Mouse (Mus musculus) kidney, adult 18-20 months (tissue): Measurements from ENCODE around the gene Olfr46.
"Not testable (repeated sequence)": the region's sequence is repeated elsewhere in the genome, so short reads cannot be mapped to it uniquely, and the experiment has no call there.

ENCODE experiments used
- DNase-seq: peaks from one replicate; pipeline ENCODE4 v3.0.0; 2021

Olfr46 gene

GRCm38 (mm10) chr7:140600969-140601368 is at the start of gene Olfr46:
Olfr46 (plus strand) TSS chr7:140601269.
- DNase-seq, result not testable (repeated sequence)

- no peak for DNase-seq
Measured at GRCm38 (mm10) chr7:140567586-140567985, 33.5 kb upstream of the Olfr46 start, which contains the start of gene Olfr538. Olfr538 (plus strand) TSS chr7:140567886.

GRCm38 (mm10) chr7:140628670-140629069 is 27.6 kb downstream of the Olfr46 start, which contains the start of gene Olfr61:
Olfr61 (plus strand) TSS chr7:140628970.
- not testable (repeated sequence) for DNase-seq

DNA sequence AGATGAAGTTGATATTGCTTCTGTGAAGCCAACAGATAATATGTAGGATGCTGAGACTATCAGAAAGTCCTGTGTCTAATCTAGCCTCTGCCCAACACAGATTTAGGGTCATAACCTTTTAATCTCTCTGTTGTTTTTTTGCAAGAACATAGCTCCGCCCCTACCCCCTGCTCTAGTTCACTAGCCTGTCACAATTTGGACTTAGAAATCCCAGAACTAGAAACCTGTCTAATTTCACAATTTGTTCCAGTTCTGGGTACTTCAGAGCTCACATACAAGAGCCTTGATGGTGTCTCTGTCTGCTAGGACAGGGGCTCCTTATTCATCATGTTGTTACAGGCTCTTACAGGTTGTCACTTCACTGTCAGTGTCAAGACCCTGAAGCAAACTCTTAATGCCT is 29.5 kb downstream of the Olfr46 start:
- DNase-seq, result no peak

DNA sequence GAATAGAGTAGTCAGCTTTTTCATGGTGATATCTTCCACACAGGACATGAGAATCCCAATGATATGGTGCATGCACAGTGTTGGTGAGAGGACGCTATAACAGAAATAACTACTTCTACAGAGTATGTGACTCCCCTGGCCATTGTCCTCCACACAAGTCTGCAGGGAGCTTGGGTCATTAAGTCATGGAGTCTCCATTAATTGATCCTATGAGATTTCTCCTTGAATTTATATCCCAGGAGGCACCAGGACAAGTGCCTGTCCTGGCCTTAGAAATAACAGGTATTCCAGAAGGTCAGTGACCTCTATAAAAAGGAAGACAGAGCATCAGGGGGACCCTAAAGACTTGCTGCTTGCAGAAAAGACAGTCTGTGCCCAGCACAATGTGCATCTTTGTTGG is 45.1 kb downstream of the Olfr46 start, which contains the start of gene Olfr53:
Gene Olfr53 (plus strand): TSS at position 301 of the 400 bp plus-strand sequence.
- DNase-seq, result no peak

DNA sequence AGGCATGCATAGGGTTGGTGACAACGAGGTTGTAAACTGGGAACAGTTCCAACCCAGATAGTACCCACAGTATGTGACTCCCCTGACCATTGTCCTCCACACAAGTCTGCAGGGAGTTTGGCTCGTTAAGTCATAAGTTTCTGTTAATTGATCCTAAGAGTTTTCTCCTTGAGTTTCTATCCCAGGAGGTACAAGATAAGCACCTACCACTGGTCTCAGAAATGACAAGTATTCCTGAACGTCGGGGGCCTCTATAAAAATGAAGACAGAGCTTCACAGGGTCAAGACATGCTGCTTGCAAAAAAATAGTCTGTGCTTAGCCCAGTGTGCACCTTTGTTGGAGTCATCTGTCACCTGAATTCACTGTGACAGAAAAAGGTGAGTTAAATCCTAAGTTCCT is 58.6 kb downstream of the Olfr46 start, which contains the start of gene Olfr539:
Gene Olfr539 (plus strand): TSS at position 301 of the 400 bp plus-strand sequence.
- no peak for DNase-seq
